Mouse (Mus musculus) retina, embryonic 14.5 days (tissue): Measurements from ENCODE around the gene Ankrd45.
"Not testable (repeated sequence)": the region's sequence is repeated elsewhere in the genome, so short reads cannot be mapped to it uniquely, and the experiment has no call there.

Experiments
- DNase-seq: peaks from one replicate; pipeline ENCODE4 v3.0.0-alpha.2; 2015; ENCODE audit warnings: low spot score

The Ankrd45 gene

GRCm38 (mm10) chr1:161185431-161185830 lies 42.9 kb downstream of the Ankrd45 start:
- no peak for DNase-seq

- no peak for DNase-seq
These were observed 47.9 kb downstream of the Ankrd45 start for GRCm38 (mm10) chr1:161190253-161190910.

GRCm38 (mm10) chr1:161195541-161196351 lies 53.3 kb downstream of the Ankrd45 start:
- DNase-seq: peak; percentile 92

GRCm38 (mm10) chr1:161196364-161196763 lies 53.9 kb downstream of the Ankrd45 start:
- DNase-seq: not testable (repeated sequence)

- no peak for DNase-seq
These were observed 57.4 kb downstream of the Ankrd45 start for GRCm38 (mm10) chr1:161199856-161200255.

GRCm38 (mm10) chr1:161214465-161214864 lies 72.0 kb downstream of the Ankrd45 start:
- peak; percentile 12 for DNase-seq

- no peak for DNase-seq
These were observed 77.3 kb downstream of the Ankrd45 start for GRCm38 (mm10) chr1:161219816-161220215.
